Mouse (Mus musculus): ENCODE results near the gene Fam207a. TPM values are rescaled to one million over a fixed set of nuclear protein-coding genes. Genes with fewer than 3 reads are reported as not detected.

Gene Fam207a
- polyA plus RNA-seq, 1 experiment from 2014 or later: 23.0 TPM

DNA sequence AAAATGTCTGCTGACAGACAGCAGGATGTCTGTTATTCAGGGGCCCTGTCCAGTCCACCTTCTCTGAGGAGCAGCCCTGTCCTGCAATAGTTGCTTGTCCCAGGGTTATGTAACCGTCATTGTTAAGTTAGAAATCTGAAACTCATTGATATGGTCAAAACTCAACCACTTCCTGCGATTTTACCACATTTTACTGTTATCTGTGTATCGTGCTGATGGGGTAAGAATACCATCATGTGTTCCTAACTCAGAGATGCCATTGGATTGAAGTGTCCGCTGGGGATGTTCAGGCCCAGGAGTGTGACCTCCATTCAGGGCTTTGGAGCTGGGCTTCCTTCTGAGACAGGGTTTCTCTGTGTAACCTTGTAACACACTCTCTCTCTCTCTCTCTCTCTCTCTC is 39.3 kb upstream of the Fam207a start:
- H3K4me1 ChIP-seq (ENCODE audit: control insufficient read depth in 2 of 2, insufficient read depth in 2 of 2, low read length in 2 of 2): no peaks in the 10 kb centered on the region
- H3K36me3 ChIP-seq (ENCODE audit: control insufficient read depth, insufficient read depth, low read length): no peaks in the 10 kb centered on the region
- WGBS: 76% methylated on average over 4 of the region's 4 CpGs
- no peaks in the 10 kb centered on the region for H3K9me3 ChIP-seq (ENCODE audit: control insufficient read depth, low read length)
- no peak overlapping the region for H3K4me2 ChIP-seq (ENCODE audit: low read length)
- H3K4me3 ChIP-seq (ENCODE audit: control insufficient read depth in 1 of 2, insufficient read depth in 1 of 2, low read depth in 1 of 2, low read length in 2 of 2): no peak overlapping the region
- H3K27me3 ChIP-seq (ENCODE audit: control insufficient read depth, insufficient read depth, low read length): no peaks in the 10 kb centered on the region
- no peak overlapping the region for H3K27ac ChIP-seq (replicated peaks in 1 of 2; ENCODE audit: control insufficient read depth in 1 of 2, insufficient read depth in 1 of 2, low read depth in 2 of 2, low read length in 2 of 2)
- no peak for ATAC-seq (ENCODE audit: insufficient number of reproducible peaks, insufficient read depth, low FRiP score, low read depth)
- H3K9ac ChIP-seq (ENCODE audit: low read length): no peak overlapping the region

GRCm38 (mm10) chr10:77553285-77553684 is 37.7 kb upstream of the Fam207a start:
- Histone ChIP-seq H3K27me3 (ENCODE audit: control insufficient read depth, insufficient read depth, low read length) (no peaks in the 10 kb centered on the region), H3K4me3 (ENCODE audit: control insufficient read depth in 1 of 2, insufficient read depth in 1 of 2, low read depth in 1 of 2, low read length in 2 of 2) (no peak overlapping the region), H3K4me2 (ENCODE audit: low read length) (no peak overlapping the region), H3K9me3 (ENCODE audit: control insufficient read depth, low read length) (no peaks in the 10 kb centered on the region), H3K9ac (ENCODE audit: low read length) (no peak overlapping the region), H3K36me3 (ENCODE audit: control insufficient read depth, insufficient read depth, low read length) (no peaks in the 10 kb centered on the region), H3K27ac (replicated peaks in 1 of 2; ENCODE audit: control insufficient read depth in 1 of 2, insufficient read depth in 1 of 2, low read depth in 2 of 2, low read length in 2 of 2) (no peak overlapping the region), H3K4me1 (ENCODE audit: control insufficient read depth in 2 of 2, insufficient read depth in 2 of 2, low read length in 2 of 2) (0 out of 4 replicates have a peak, but pooled peaks cover 0 to 4% of the 10 kb centered on the region in 2 experiments)
- ATAC-seq (ENCODE audit: insufficient number of reproducible peaks, insufficient read depth, low FRiP score, low read depth): no peak
- 66% methylated on average over 4 of the region's 4 CpGs for WGBS

DNA sequence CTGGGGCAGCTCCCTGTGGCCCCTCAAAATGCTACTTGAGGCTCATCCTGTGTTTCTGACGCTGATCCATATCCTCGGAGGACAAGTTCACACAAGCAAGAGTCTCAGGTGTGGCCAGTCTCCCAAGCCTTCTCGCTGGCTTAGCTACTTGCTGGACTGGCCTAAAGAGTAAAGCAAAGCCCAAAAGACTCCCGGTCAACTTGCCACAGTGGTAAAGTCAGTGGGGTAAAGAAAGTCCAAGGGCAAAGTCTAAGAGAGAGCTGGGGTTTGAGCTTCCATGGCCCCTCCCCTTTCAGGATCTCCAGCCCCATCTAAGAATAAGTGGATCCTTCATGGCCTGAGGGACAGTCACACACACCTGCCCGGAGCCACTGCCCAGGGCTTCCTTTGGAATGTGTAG is 36.6 kb upstream of the Fam207a start:
- no peaks in the 10 kb centered on the region for H3K27me3 ChIP-seq (ENCODE audit: control insufficient read depth, insufficient read depth, low read length)
- no peaks in the 10 kb centered on the region for H3K9me3 ChIP-seq (ENCODE audit: control insufficient read depth, low read length)
- H3K36me3 ChIP-seq (ENCODE audit: control insufficient read depth, insufficient read depth, low read length): no peaks in the 10 kb centered on the region
- 0 out of 4 replicates have a peak, but pooled peaks cover 0 to 4% of the 10 kb centered on the region in 2 experiments for H3K4me1 ChIP-seq (ENCODE audit: control insufficient read depth in 2 of 2, insufficient read depth in 2 of 2, low read length in 2 of 2)
- no peak overlapping the region for H3K27ac ChIP-seq (replicated peaks in 1 of 2; ENCODE audit: control insufficient read depth in 1 of 2, insufficient read depth in 1 of 2, low read depth in 2 of 2, low read length in 2 of 2)
- no peak overlapping the region for H3K9ac ChIP-seq (ENCODE audit: low read length)
- H3K4me3 ChIP-seq (ENCODE audit: control insufficient read depth in 1 of 2, insufficient read depth in 1 of 2, low read depth in 1 of 2, low read length in 2 of 2): no peak overlapping the region
- 85% methylated on average over 5 of the region's 5 CpGs for WGBS
- ATAC-seq (ENCODE audit: insufficient number of reproducible peaks, insufficient read depth, low FRiP score, low read depth): no peak
- H3K4me2 ChIP-seq (ENCODE audit: low read length): no peak overlapping the region

- Histone ChIP-seq H3K4me3 (ENCODE audit: control insufficient read depth in 1 of 2, insufficient read depth in 1 of 2, low read depth in 1 of 2, low read length in 2 of 2) (no peak overlapping the region), H3K4me1 (ENCODE audit: control insufficient read depth in 2 of 2, insufficient read depth in 2 of 2, low read length in 2 of 2) (0 out of 4 replicates have a peak, but pooled peaks cover 0 to 4% of the 10 kb centered on the region in 2 experiments), H3K36me3 (ENCODE audit: control insufficient read depth, insufficient read depth, low read length) (no peaks in the 10 kb centered on the region), H3K9me3 (ENCODE audit: control insufficient read depth, low read length) (no peaks in the 10 kb centered on the region), H3K4me2 (ENCODE audit: low read length) (no peak overlapping the region), H3K9ac (ENCODE audit: low read length) (no peak overlapping the region), H3K27ac (replicated peaks in 1 of 2; ENCODE audit: control insufficient read depth in 1 of 2, insufficient read depth in 1 of 2, low read depth in 2 of 2, low read length in 2 of 2) (no peak overlapping the region), H3K27me3 (ENCODE audit: control insufficient read depth, insufficient read depth, low read length) (no peaks in the 10 kb centered on the region)
- no peak for ATAC-seq (ENCODE audit: insufficient number of reproducible peaks, insufficient read depth, low FRiP score, low read depth)
- 75% methylated on average over 11 of the region's 11 CpGs for WGBS
Measured at GRCm38 (mm10) chr10:77550874-77551273, 35.3 kb upstream of the Fam207a start.

- no peaks in the 10 kb centered on the region for H3K9me3 ChIP-seq (ENCODE audit: control insufficient read depth, low read length)
- H3K27me3 ChIP-seq (ENCODE audit: control insufficient read depth, insufficient read depth, low read length): no peaks in the 10 kb centered on the region
- H3K4me2 ChIP-seq (ENCODE audit: low read length): no peak overlapping the region
- H3K4me1 ChIP-seq (ENCODE audit: control insufficient read depth in 2 of 2, insufficient read depth in 2 of 2, low read length in 2 of 2): 0 out of 4 replicates have a peak, but pooled peaks cover 0 to 4% of the 10 kb centered on the region in 2 experiments
- H3K27ac ChIP-seq (replicated peaks in 1 of 2; ENCODE audit: control insufficient read depth in 1 of 2, insufficient read depth in 1 of 2, low read depth in 2 of 2, low read length in 2 of 2): no peak overlapping the region
- no peak for ATAC-seq (ENCODE audit: insufficient number of reproducible peaks, insufficient read depth, low FRiP score, low read depth)
- 69% methylated on average over 10 of the region's 10 CpGs for WGBS
- H3K9ac ChIP-seq (ENCODE audit: low read length): no peak overlapping the region
- no peaks in the 10 kb centered on the region for H3K36me3 ChIP-seq (ENCODE audit: control insufficient read depth, insufficient read depth, low read length)
- no peak overlapping the region for H3K4me3 ChIP-seq (ENCODE audit: control insufficient read depth in 1 of 2, insufficient read depth in 1 of 2, low read depth in 1 of 2, low read length in 2 of 2)
Measured at GRCm38 (mm10) chr10:77548576-77548975, 33.0 kb upstream of the Fam207a start.

DNA sequence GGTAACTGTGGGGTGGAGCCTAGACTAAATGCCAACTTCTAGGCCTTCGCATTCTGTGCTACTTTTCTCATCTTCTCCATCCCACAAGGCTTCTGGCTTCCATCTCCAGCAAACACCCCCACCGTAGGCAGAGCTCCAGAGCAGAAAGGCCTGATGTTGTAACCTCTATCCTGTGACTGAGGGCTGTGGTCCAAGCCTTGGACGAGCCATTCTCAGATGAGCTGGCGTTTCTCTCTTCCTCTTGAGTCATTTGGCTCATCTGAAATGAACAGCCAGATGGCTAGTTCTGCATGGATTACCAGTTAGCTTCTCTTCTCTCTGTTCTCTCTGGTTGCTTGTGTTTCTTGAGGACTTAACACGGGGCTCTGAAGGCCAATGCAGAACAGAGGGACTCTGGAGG is 29.3 kb upstream of the Fam207a start:
- no peaks in the 10 kb centered on the region for H3K9me3 ChIP-seq (ENCODE audit: control insufficient read depth, low read length)
- no peaks in the 10 kb centered on the region for H3K36me3 ChIP-seq (ENCODE audit: control insufficient read depth, insufficient read depth, low read length)
- H3K27me3 ChIP-seq (ENCODE audit: control insufficient read depth, insufficient read depth, low read length): no peaks in the 10 kb centered on the region
- no peak for ATAC-seq (ENCODE audit: insufficient number of reproducible peaks, insufficient read depth, low FRiP score, low read depth)
- no peak overlapping the region for H3K4me3 ChIP-seq (ENCODE audit: control insufficient read depth in 1 of 2, insufficient read depth in 1 of 2, low read depth in 1 of 2, low read length in 2 of 2)
- H3K4me2 ChIP-seq (ENCODE audit: low read length): no peak overlapping the region
- 74% methylated on average over 5 of the region's 5 CpGs for WGBS
- peaks cover 0 to 4% of the 10 kb centered on the region in 2 experiments; a peak in 1 of 4 replicates for H3K4me1 ChIP-seq (ENCODE audit: control insufficient read depth in 2 of 2, insufficient read depth in 2 of 2, low read length in 2 of 2)
- no peak overlapping the region for H3K9ac ChIP-seq (ENCODE audit: low read length)
- H3K27ac ChIP-seq (replicated peaks in 1 of 2; ENCODE audit: control insufficient read depth in 1 of 2, insufficient read depth in 1 of 2, low read depth in 2 of 2, low read length in 2 of 2): no peak overlapping the region

DNA sequence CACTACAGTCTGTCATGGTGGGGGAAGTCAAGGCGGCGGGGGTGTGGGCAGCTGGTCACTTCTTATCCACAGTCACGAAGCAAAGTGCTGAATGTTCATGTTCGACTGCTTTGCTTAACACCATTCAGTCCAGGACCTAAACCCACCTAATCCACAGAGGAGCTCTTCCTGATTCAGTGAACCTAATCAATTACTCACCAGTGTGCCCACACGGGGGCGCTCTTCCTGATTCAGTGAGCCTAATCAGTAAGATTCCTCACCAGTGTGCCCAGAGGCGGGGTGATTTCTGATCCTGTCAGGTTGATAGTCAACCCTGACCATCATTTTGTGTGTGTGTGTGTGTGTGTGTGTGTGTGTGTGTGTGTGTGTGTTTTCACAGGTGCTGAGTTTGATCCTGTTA is 27.6 kb upstream of the Fam207a start:
- no peak overlapping the region for H3K27ac ChIP-seq (replicated peaks in 1 of 2; ENCODE audit: control insufficient read depth in 1 of 2, insufficient read depth in 1 of 2, low read depth in 2 of 2, low read length in 2 of 2)
- H3K4me2 ChIP-seq (ENCODE audit: low read length): no peak overlapping the region
- ATAC-seq (ENCODE audit: insufficient number of reproducible peaks, insufficient read depth, low FRiP score, low read depth): no peak
- H3K9me3 ChIP-seq (ENCODE audit: control insufficient read depth, low read length): no peaks in the 10 kb centered on the region
- no peaks in the 10 kb centered on the region for H3K27me3 ChIP-seq (ENCODE audit: control insufficient read depth, insufficient read depth, low read length)
- H3K36me3 ChIP-seq (ENCODE audit: control insufficient read depth, insufficient read depth, low read length): no peaks in the 10 kb centered on the region
- peaks cover 5 to 6% of the 10 kb centered on the region in 2 experiments; a peak in 2 of 4 replicates for H3K4me1 ChIP-seq (ENCODE audit: control insufficient read depth in 2 of 2, insufficient read depth in 2 of 2, low read length in 2 of 2)
- H3K4me3 ChIP-seq (ENCODE audit: control insufficient read depth in 1 of 2, insufficient read depth in 1 of 2, low read depth in 1 of 2, low read length in 2 of 2): no peak overlapping the region
- WGBS: 42% methylated on average over 7 of the region's 7 CpGs
- H3K9ac ChIP-seq (ENCODE audit: low read length): no peak overlapping the region
